Mouse (Mus musculus): ENCODE results near the gene Tmem218. TPM values are rescaled to one million over a fixed set of nuclear protein-coding genes. Genes with fewer than 3 reads are reported as not detected.
A peak's percentile ranks its signal among the peaks of the same experiment; 100 is the strongest.

Gene Tmem218
- polyA plus RNA-seq (2021): 15.8 TPM

GRCm38 (mm10) chr9:37207929-37208411, at the start of gene Tmem218:
Tmem218 (plus strand) TSS chr9:37208223.
- no peaks in the 10 kb centered on the region for H3K27me3 ChIP-seq
- no peak for TF ChIP-seq CTCF (IDR thresholded peaks at IDR 0.05)
- DNase-seq (ENCODE audit: low read depth, low spot score) (peak; percentile 98), ATAC-seq (peak; percentile 100)
- POLR2A ChIA-PET: interaction anchor here (1.5 kb wide), 1 partner anchor 11 kb away, joined by 7 read pairs; no protein-coding TSS in a partner anchor
- in situ Hi-C loops (cut with MboI; ENCODE audit: low pct_unique_long_range_greater_than_20kb): no loop called here
- CTCF ChIA-PET: interaction anchor here (1.4 kb wide), 2 partner anchors 11 to 22 kb away, joined by 3 read pairs; no protein-coding TSS in a partner anchor

DNA sequence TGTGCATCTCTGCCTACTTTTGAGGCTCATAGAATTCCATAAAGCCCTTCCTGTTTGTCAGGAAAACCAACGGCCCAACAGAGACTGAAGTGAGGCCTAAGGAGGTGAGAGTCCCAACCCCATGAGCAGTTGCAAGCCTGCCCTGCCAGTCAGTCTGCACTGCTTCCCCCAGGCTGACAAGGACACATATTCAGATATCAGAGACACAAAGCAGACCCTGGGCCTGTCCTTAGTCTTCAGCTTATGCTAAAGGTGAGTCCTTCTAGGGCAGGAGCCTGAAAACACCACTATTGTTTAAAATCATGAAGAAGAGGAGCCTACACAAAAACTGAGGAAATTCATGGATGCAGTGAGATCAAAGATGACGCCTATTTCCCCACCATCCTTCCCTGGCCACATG, 47.3 kb upstream of the Tmem218 start:
- in situ Hi-C loops (cut with MboI; ENCODE audit: low pct_unique_long_range_greater_than_20kb): no loop called here

DNA sequence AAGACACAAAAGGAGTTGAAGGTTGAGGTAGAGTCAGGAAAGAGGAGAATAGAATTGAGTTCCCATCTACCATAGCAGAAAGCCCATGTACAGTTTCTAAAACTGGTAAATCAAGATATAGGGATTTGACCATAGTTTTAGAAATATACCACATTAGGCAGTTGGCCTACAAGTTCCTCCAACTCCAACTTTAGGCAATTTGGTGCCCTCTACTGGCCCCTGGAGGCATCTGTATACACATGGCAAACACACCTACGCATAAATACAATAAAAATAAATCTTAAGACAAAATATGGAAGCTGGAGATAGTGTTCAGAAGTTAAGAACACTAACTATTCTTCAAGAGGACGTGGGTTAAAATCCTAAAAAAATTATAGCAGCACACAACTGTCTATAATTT, 41.1 kb upstream of the Tmem218 start:
- ATAC-seq (no peak), DNase-seq (ENCODE audit: low read depth, low spot score) (no peak)
- peaks cover 41% of the 10 kb centered on the region for H3K27me3 ChIP-seq
- POLR2A ChIA-PET: no interaction called here
- CTCF ChIA-PET: interaction anchor here (1.0 to 1.3 kb wide), 2 partner anchors 68 to 104 kb away, joined by 3 read pairs; no protein-coding TSS in a partner anchor
- in situ Hi-C loops (cut with MboI; ENCODE audit: low pct_unique_long_range_greater_than_20kb): loop anchor here (5.0 kb wide), 1 partner anchor 205 kb away; no protein-coding TSS in a partner anchor
- peak; percentile 64 for TF ChIP-seq CTCF (IDR thresholded peaks at IDR 0.05)

More for the DNA sequence above, 47.3 kb upstream of the Tmem218 start:
- DNase-seq (ENCODE audit: low read depth, low spot score): no peak
- ChIA-PET CTCF (no interaction called here), POLR2A (no interaction called here)
- peaks cover 35% of the 10 kb centered on the region for H3K27me3 ChIP-seq
- no peak for ATAC-seq
- TF ChIP-seq CTCF (IDR thresholded peaks at IDR 0.05): no peak

GRCm38 (mm10) chr9:37173376-37173775, 34.6 kb upstream of the Tmem218 start:
- CTCF ChIA-PET: interaction anchor here (1.7 to 2.0 kb wide), 2 partner anchors 57 to 151 kb away, joined by 3 to 8 read pairs; no protein-coding TSS in a partner anchor
- TF ChIP-seq CTCF (IDR thresholded peaks at IDR 0.05): no peak
- DNase-seq (ENCODE audit: low read depth, low spot score) (no peak), ATAC-seq (no peak)
- H3K27me3 ChIP-seq: peaks cover 19% of the 10 kb centered on the region
- POLR2A ChIA-PET: no interaction called here
- in situ Hi-C loops (cut with MboI; ENCODE audit: low pct_unique_long_range_greater_than_20kb): loop anchor here (10.0 kb wide), 1 partner anchor 141 kb away; no protein-coding TSS in a partner anchor

DNA sequence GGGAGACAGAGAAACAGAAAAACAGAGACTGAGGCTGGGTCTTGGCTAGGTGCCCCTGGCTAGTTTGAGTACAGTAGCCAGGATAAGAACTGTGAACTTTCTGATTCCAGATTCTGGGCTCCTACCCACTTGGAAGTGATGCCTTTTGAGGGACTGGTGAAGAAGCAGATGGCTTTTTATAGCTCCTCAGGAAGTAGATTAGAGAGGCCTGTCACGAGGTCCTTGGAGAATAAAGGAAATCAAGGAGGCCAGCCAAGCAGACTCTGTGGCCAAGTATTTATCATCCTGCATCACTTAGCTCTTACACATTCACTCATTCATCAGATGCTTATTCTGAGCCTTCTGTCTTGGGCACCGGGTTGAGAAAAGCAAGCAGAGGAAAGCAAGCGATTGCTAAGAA, 32.0 kb upstream of the Tmem218 start:
- H3K27me3 ChIP-seq: peaks cover 5% of the 10 kb centered on the region
- in situ Hi-C loops (cut with MboI; ENCODE audit: low pct_unique_long_range_greater_than_20kb): loop anchor here (5.0 to 10.0 kb wide), 2 partner anchors 51 to 139 kb away; no protein-coding TSS in a partner anchor
- ChIA-PET POLR2A (no interaction called here), CTCF (interaction anchor here (0.7 to 1.3 kb wide), 3 partner anchors 8 to 205 kb away, joined by 3 to 5 read pairs (median 5); no protein-coding TSS in a partner anchor)
- no peak for DNase-seq (ENCODE audit: low read depth, low spot score)
- TF ChIP-seq CTCF (IDR thresholded peaks at IDR 0.05): no peak
- ATAC-seq: no peak

DNA sequence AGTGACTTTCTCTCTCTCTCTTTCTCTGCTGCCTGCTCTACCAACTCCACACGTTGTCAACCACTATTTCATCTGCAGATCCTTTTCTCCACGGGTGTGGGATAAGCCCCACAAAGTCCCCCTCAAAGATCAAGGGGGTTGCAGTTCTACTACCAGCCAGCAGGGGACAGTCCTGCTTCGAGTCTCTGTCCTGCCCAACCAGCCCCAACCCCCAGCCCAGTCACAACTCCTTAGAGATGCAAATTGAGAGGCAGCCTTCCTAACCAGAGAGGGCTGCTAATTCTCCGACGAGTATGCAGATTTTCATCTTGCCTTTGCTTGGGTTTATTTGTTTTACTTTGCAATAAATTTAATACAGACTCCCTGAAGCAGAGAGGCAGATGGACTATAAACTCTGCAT, 30.9 kb upstream of the Tmem218 start:
- TF ChIP-seq CTCF (IDR thresholded peaks at IDR 0.05): peak; percentile 94
- ChIA-PET POLR2A (no interaction called here), CTCF (interaction anchor here (1.4 to 2.0 kb wide), 3 partner anchors 52 to 91 kb away, joined by 3 to 7 read pairs (median 4); no protein-coding TSS in a partner anchor)
- peaks cover 15% of the 10 kb centered on the region for H3K27me3 ChIP-seq
- DNase-seq (ENCODE audit: low read depth, low spot score) (no peak), ATAC-seq (no peak)
- in situ Hi-C loops (cut with MboI; ENCODE audit: low pct_unique_long_range_greater_than_20kb): loop anchor here (5.0 to 10.0 kb wide), 2 partner anchors 50 to 138 kb away; no protein-coding TSS in a partner anchor

GRCm38 (mm10) chr9:37177551-37177950, 30.5 kb upstream of the Tmem218 start:
- POLR2A ChIA-PET: no interaction called here

GRCm38 (mm10) chr9:37178911-37179310, 29.1 kb upstream of the Tmem218 start:
- ChIA-PET POLR2A (no interaction called here), CTCF (interaction anchor here (0.7 to 2.0 kb wide), 4 partner anchors 18 to 150 kb away, joined by 3 to 7 read pairs (median 4); no protein-coding TSS in a partner anchor)
- DNase-seq (ENCODE audit: low read depth, low spot score) (no peak), ATAC-seq (no peak)
- peaks cover 15% of the 10 kb centered on the region for H3K27me3 ChIP-seq
- in situ Hi-C loops (cut with MboI; ENCODE audit: low pct_unique_long_range_greater_than_20kb): loop anchor here (5.0 to 10.0 kb wide), 2 partner anchors 48 to 136 kb away; no protein-coding TSS in a partner anchor
- TF ChIP-seq CTCF (IDR thresholded peaks at IDR 0.05): no peak

More at GRCm38 (mm10) chr9:37177551-37177950, 30.5 kb upstream of the Tmem218 start:
- TF ChIP-seq CTCF (IDR thresholded peaks at IDR 0.05): no peak
- CTCF ChIA-PET: interaction anchor here (1.4 to 2.0 kb wide), 3 partner anchors 51 to 92 kb away, joined by 3 to 7 read pairs (median 4); no protein-coding TSS in a partner anchor
- no peak for ATAC-seq
- peaks cover 15% of the 10 kb centered on the region for H3K27me3 ChIP-seq
- in situ Hi-C loops (cut with MboI; ENCODE audit: low pct_unique_long_range_greater_than_20kb): loop anchor here (5.0 to 10.0 kb wide), 2 partner anchors 50 to 137 kb away; no protein-coding TSS in a partner anchor
- DNase-seq (ENCODE audit: low read depth, low spot score): no peak

DNA sequence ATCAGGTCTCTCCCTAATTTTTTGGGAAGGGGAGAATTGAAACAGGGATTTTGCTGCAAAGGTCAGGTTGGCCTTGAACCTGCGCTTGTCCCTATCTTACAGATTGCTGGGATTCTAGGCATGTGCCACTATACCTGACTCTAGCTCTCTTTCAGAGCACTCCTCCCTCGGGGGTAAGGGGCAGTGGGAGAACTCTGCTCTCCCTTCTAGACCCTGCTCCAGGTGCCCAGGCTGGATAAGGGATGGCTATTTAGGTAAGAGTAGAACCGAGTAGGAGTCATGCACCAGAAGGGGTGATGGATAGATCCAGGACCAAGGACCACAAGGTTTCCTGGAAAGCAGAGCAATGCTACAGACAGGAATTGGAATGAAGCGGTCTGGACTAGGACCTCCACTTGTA, 28.4 kb upstream of the Tmem218 start:
- no peak for DNase-seq (ENCODE audit: low read depth, low spot score)
- CTCF ChIA-PET: interaction anchor here (1.6 kb wide), 1 partner anchor 17 kb away, joined by 3 read pairs; no protein-coding TSS in a partner anchor
- in situ Hi-C loops (cut with MboI; ENCODE audit: low pct_unique_long_range_greater_than_20kb): loop anchor here (5.0 to 10.0 kb wide), 2 partner anchors 48 to 135 kb away; no protein-coding TSS in a partner anchor
- no peak for ATAC-seq
- POLR2A ChIA-PET: no interaction called here
- TF ChIP-seq CTCF (IDR thresholded peaks at IDR 0.05): no peak
- H3K27me3 ChIP-seq: peaks cover 15% of the 10 kb centered on the region

- no peak for TF ChIP-seq CTCF (IDR thresholded peaks at IDR 0.05)
- no peak for DNase-seq (ENCODE audit: low read depth, low spot score)
- peaks cover 9% of the 10 kb centered on the region for H3K27me3 ChIP-seq
- in situ Hi-C loops (cut with MboI; ENCODE audit: low pct_unique_long_range_greater_than_20kb): no loop called here
- ChIA-PET POLR2A (no interaction called here), CTCF (interaction anchor here (0.7 kb wide), 1 partner anchor 49 kb away, joined by 4 read pairs; no protein-coding TSS in a partner anchor)
- no peak for ATAC-seq
These were observed 26.4 kb upstream of the Tmem218 start for GRCm38 (mm10) chr9:37181596-37181995.

GRCm38 (mm10) chr9:37183176-37183575, 24.8 kb upstream of the Tmem218 start:
- no peak for ATAC-seq
- H3K27me3 ChIP-seq: peaks cover 9% of the 10 kb centered on the region
- no peak for DNase-seq (ENCODE audit: low read depth, low spot score)
- ChIA-PET POLR2A (interaction anchor here (0.6 to 0.7 kb wide), 2 partner anchors 65 to 1863 kb away, joined by 3 to 6 read pairs; no protein-coding TSS in a partner anchor), CTCF (interaction anchor here (1.0 to 2.9 kb wide), 4 partner anchors 8 to 46 kb away, joined by 3 to 13 read pairs (median 4); no protein-coding TSS in a partner anchor)
- in situ Hi-C loops (cut with MboI; ENCODE audit: low pct_unique_long_range_greater_than_20kb): no loop called here
- no peak for TF ChIP-seq CTCF (IDR thresholded peaks at IDR 0.05)

Measured in Patski (cell line).